Mouse (Mus musculus): ENCODE results near the gene Dock11.

DNA sequence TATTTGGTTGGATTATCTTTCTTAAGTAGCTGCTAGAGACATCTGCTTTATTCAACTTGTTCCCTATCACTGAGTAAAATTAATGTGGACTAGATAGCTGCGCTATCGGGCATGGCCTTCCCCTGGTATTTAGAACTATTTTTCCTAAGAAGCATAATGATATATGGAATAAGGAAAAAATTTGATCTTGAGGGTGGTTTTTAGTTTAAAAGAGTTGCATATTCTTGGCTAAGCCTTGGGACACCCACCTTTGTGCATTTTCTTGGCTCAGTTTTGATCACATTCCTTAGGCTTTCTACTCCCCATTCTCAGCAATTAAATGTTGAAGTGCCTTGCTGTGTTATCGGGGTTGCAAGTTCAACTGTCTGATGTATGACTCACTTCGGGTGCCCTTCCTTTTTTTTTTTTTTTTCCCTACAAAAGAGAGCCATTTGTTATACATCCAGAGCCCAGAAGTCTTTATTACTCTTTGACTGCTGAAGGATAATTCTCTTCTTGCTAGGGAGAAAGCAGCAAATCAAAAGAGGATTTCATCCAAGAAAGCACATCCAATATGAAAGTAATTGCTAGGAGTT, 64.0 kb downstream of the Dock11 start:
- no peak for TF ChIP-seq CTCF (conservative IDR thresholded peaks at IDR 0.05; ENCODE audit: low read length)
- TF ChIP-seq NANOG (IDR thresholded peaks at IDR 0.05; ENCODE audit: borderline replicate concordance, low read length) = no peak
- TF ChIP-seq POU5F1 (IDR thresholded peaks at IDR 0.05; ENCODE audit: borderline replicate concordance, low read length) = no peak
